Mouse (Mus musculus) intestine, embryonic 15.5 days (tissue): ENCODE data around the gene Ufc1. TPM values are rescaled to one million over a fixed set of nuclear protein-coding genes. Genes with fewer than 3 reads are reported as not detected.

ENCODE experiments used
- polyA plus RNA-seq: library from polyadenylated mRNA; unstranded; fragments of >200 nt; fragmentation: Nextera tagmentation; extraction: Ambion mirVana; gene quantifications from 2 replicates; pipeline ENCODE4 v1.2.1, GENCODE M21; 2015

Ufc1 gene
- polyA plus RNA-seq, 1 experiment from 2014 or later = 108 TPM

Other genes starting within 250 kb of the Ufc1 start
- gene Fcgr3, start 230.1 kb downstream of the Ufc1 start, polyA plus RNA-seq = 14.0 and 14.7 TPM in 2 replicates
- 1.7 and 1.8 TPM in 2 replicates for gene Cfap126, start 181.1 kb downstream of the Ufc1 start, polyA plus RNA-seq
- gene Sdhc, start 144.4 kb downstream of the Ufc1 start, polyA plus RNA-seq = 360 and 387 TPM in 2 replicates
- 1.1 and 1.3 TPM in 2 replicates for gene Mpz, start 144.3 kb downstream of the Ufc1 start, polyA plus RNA-seq
- 16.4 and 18.5 TPM in 2 replicates for gene Pcp4l1, start 98.8 kb downstream of the Ufc1 start, polyA plus RNA-seq
- 9.2 and 10.5 TPM in 2 replicates for gene Nr1i3, start 81.1 kb downstream of the Ufc1 start, polyA plus RNA-seq
- gene Tomm40l, start 72.5 kb downstream of the Ufc1 start, polyA plus RNA-seq = 31.4 and 32.0 TPM in 2 replicates
- 84.7 and 123 TPM in 2 replicates for gene Apoa2, start 70.0 kb downstream of the Ufc1 start, polyA plus RNA-seq
- gene Fcer1g, start 60.7 kb downstream of the Ufc1 start, polyA plus RNA-seq = 51.5 and 54.5 TPM in 2 replicates
- gene Adamts4, start 44.6 kb downstream of the Ufc1 start, polyA plus RNA-seq = 6.3 and 6.8 TPM in 2 replicates
- gene Ndufs2, start 43.6 kb downstream of the Ufc1 start, polyA plus RNA-seq = 304 and 326 TPM in 2 replicates
- gene B4galt3, start 24.7 kb downstream of the Ufc1 start, polyA plus RNA-seq = 54.2 and 54.5 TPM in 2 replicates
- 38.7 and 40.9 TPM in 2 replicates for gene Ppox, start 13.8 kb downstream of the Ufc1 start, polyA plus RNA-seq
- gene Usp21, start 7.0 kb downstream of the Ufc1 start, polyA plus RNA-seq = 56.0 and 57.2 TPM in 2 replicates
- gene Dedd, start 34.1 kb upstream of the Ufc1 start, polyA plus RNA-seq = 40.6 and 44.5 TPM in 2 replicates
- 43.3 and 47.6 TPM in 2 replicates for gene Nit1, start 50.6 kb upstream of the Ufc1 start, polyA plus RNA-seq
- 96.9 and 104 TPM in 2 replicates for gene Pfdn2, start 50.6 kb upstream of the Ufc1 start, polyA plus RNA-seq
- 0.94 and 1.0 TPM in 2 replicates for gene Klhdc9, start 65.8 kb upstream of the Ufc1 start, polyA plus RNA-seq
- gene Nectin4, start 75.1 kb upstream of the Ufc1 start, polyA plus RNA-seq = 3.7 and 3.8 TPM in 2 replicates
- gene Arhgap30, start 93.9 kb upstream of the Ufc1 start, polyA plus RNA-seq = 2.2 and 2.4 TPM in 2 replicates
- gene Usf1, start 116.3 kb upstream of the Ufc1 start, polyA plus RNA-seq = 62.1 and 62.5 TPM in 2 replicates
- gene Tstd1, start 123.8 kb upstream of the Ufc1 start, polyA plus RNA-seq = 3.3 and 3.8 TPM in 2 replicates
- 88.1 and 100 TPM in 2 replicates for gene F11r, start 142.5 kb upstream of the Ufc1 start, polyA plus RNA-seq
- 12.0 and 12.2 TPM in 2 replicates for gene Alyref2, start 208.5 kb upstream of the Ufc1 start, polyA plus RNA-seq
- gene Itln1, start 240.3 kb upstream of the Ufc1 start, polyA plus RNA-seq = 0.15 TPM in 1 of 2 replicates, not detected in the other